Mouse (Mus musculus) midbrain, embryonic 14.5 days (tissue): ENCODE results near the gene Ackr3. TPM values are rescaled to one million over a fixed set of nuclear protein-coding genes. Genes with fewer than 3 reads are reported as not detected.

Experiments
- ATAC-seq: fragments of 200-750 bp; cut with Nextera tagmentation; 2 replicates; pipeline ENCODE4 v1.8.0; 2017; ENCODE audit warnings: moderate number of reproducible peaks, moderate library complexity; ENCODE audit not compliant: low FRiP score, low TSS enrichment
- DNase-seq: peaks from one replicate; pipeline ENCODE4 v3.0.0-alpha.2; 2015
- H3K27ac ChIP-seq: fragments of 300-500 bp; sonication (generic); replicated peaks from 2 replicates; pipeline ENCODE4 v1.5.1; 2014; ENCODE audit warnings: mild to moderate bottlenecking, low read depth, low read length, moderate library complexity
- H3K27me3 ChIP-seq: fragments of 300-500 bp; sonication (generic); 2 replicates; pipeline ENCODE4 v1.6.1; 2014; ENCODE audit warnings: low read length, control low read depth, mixed read lengths; ENCODE audit not compliant: control insufficient read depth, insufficient read depth
- H3K36me3 ChIP-seq: fragments of 300-500 bp; sonication (generic); 2 replicates; pipeline ENCODE4 v1.6.1; 2014; ENCODE audit warnings: low read length, control low read depth; ENCODE audit not compliant: control insufficient read depth, insufficient read depth
- H3K4me1 ChIP-seq: fragments of 300-500 bp; sonication (generic); 2 replicates; pipeline ENCODE4 v1.6.1; 2014; ENCODE audit warnings: mild to moderate bottlenecking, antibody characterized with exemption, low read length, control low read depth; ENCODE audit not compliant: control insufficient read depth, insufficient read depth
- H3K4me2 ChIP-seq: fragments of 300-500 bp; sonication (generic); 2 replicates; pipeline ENCODE4 v1.6.1; 2014; ENCODE audit warnings: mild to moderate bottlenecking, low read length, moderate library complexity
- H3K4me3 ChIP-seq: fragments of 300-500 bp; sonication (generic); replicated peaks from 2 replicates; pipeline ENCODE4 v1.5.1; 2014; ENCODE audit warnings: low read depth, low read length
- H3K9ac ChIP-seq: fragments of 300-500 bp; sonication (generic); replicated peaks from 2 replicates; pipeline ENCODE4 v1.6.1; 2014; ENCODE audit warnings: mild to moderate bottlenecking, low read length, moderate library complexity
- H3K9me3 ChIP-seq: fragments of 300-500 bp; sonication (generic); 2 replicates; pipeline ENCODE4 v1.6.1; 2016; ENCODE audit warnings: low read length, control low read depth, mixed read lengths; ENCODE audit not compliant: control insufficient read depth
- WGBS: fragments of 180-500 bp; shearing (Covaris S2); extraction: QIAGEN DNeasy Blood & Tissue Kit; methylation state at CpG from one replicate; pipeline ENCODE4 v1.1.7; 2014; 5-methylcytosine and 5-hydroxymethylcytosine counted together
- polyA plus RNA-seq: library from polyadenylated mRNA; unstranded; fragments of >200 nt; fragmentation: Nextera tagmentation; extraction: Ambion mirVana; gene quantifications from 2 replicates; pipeline ENCODE4 v1.2.1, GENCODE M21; 2014

The Ackr3 gene
- polyA plus RNA-seq, 1 experiment from 2014 or later: 13.6 TPM

GRCm38 (mm10) chr1:90262380-90262779, 58.6 kb downstream of the Ackr3 start:
- no peaks in the 10 kb centered on the region for H3K36me3 ChIP-seq
- no peaks in the 10 kb centered on the region for H3K4me1 ChIP-seq
- DNase-seq (no peak), ATAC-seq (no peak)
- H3K4me2 ChIP-seq: no peak overlapping the region
- H3K27ac ChIP-seq: no peak overlapping the region
- WGBS: 88% methylated on average over 8 of the region's 8 CpGs
- no peaks in the 10 kb centered on the region for H3K27me3 ChIP-seq
- H3K4me3 ChIP-seq: no peak overlapping the region
- no peak overlapping the region for H3K9ac ChIP-seq
- H3K9me3 ChIP-seq: no peaks in the 10 kb centered on the region

Other genes with a start within 250 kb of the Ackr3 start
- 0.25 and 0.90 TPM in 2 replicates for gene Asb18, start 189.3 kb upstream of the Ackr3 start, polyA plus RNA-seq
- gene Iqca, start 50.6 kb upstream of the Ackr3 start, polyA plus RNA-seq: 0.20 and 0.31 TPM in 2 replicates